Mouse (Mus musculus) heart, adult 11 months (tissue): ENCODE results near the gene Macf1.
"Not testable (repeated sequence)": the region's sequence is repeated elsewhere in the genome, so short reads cannot be mapped to it uniquely, and the experiment has no call there.

ENCODE experiments used
- DNase-seq: peaks from one replicate; pipeline ENCODE4 v3.0.0; 2022

Gene Macf1

DNA sequence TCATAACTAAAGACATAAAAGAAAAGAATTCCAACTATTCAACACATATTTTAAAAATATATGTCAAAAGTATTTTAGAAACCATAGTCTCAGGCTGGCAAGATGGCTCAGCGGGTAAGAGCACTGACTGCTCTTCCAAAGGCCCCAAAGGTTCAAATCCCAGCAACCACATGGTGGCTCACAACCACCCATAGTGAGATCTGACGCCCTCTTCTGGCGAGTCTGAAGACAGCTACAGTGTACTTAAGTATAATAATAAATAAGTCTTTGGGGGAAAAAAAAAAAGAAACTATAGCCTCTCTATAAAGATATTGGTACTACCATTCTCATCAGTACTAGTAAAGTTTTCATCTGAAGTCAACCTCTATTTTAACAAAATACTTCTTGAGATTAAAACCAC, 152.2 kb downstream of the Macf1 start:
- DNase-seq = peak; percentile 35

DNA sequence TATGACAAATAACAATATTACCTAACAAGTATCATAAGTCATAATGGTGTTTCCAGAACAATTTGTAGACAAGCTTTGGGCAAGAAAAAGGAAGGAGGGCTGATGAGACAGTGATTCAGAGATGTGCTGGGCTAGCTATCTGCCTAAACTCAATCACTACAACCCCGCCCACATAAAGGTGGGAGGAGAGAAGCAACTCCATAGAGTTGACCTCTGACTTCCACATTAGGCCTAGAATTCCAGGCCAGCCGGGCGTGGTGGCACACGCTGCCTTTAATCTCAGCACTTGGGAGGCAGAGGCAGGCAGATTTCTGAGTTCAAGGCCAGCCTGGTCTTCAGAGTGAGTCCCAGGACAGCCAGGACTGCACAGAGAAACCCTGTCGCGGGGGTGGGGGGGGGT, 153.2 kb downstream of the Macf1 start:
- DNase-seq = peak; percentile 72

DNA sequence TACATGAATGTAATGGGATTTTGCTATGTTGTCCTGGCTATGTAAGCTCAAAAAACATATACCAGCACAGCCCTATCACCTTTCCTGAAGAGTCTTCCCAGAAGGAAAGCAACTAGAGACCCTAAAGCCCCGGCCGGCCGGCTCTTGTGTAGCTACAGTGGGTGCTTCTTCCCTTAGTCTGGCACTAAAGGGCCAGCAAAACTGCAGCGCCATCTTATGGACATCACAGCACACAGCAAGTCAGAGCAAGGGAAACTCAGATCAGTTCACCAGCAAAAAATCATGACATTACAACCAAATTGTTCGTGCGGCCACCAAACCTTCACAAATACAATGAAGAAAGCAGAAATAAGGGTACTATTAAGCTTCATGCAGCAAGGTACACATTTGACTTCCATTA, 154.9 kb downstream of the Macf1 start:
- DNase-seq = peak; percentile 91

DNA sequence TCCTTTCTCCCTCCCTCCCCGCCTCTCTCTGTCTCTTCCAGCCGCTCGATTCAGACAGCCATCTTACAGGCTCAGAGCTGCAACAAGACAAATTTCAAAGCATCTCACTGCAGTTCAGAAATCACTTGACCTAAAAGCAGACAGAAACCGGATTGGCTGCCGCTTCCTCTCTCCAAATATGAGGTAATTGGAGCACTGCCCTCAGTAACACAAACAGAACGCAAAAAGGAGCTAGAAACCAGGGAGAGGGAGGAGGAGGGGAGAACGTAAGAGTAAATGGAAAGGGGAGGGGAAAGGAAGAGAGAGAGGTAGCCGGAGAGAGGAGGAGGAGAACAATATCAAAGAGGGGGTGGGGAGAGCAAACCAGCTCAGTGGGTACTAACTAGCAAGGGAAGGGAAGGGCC, 156.6 kb downstream of the Macf1 start:
- DNase-seq = peak; percentile 95

DNA sequence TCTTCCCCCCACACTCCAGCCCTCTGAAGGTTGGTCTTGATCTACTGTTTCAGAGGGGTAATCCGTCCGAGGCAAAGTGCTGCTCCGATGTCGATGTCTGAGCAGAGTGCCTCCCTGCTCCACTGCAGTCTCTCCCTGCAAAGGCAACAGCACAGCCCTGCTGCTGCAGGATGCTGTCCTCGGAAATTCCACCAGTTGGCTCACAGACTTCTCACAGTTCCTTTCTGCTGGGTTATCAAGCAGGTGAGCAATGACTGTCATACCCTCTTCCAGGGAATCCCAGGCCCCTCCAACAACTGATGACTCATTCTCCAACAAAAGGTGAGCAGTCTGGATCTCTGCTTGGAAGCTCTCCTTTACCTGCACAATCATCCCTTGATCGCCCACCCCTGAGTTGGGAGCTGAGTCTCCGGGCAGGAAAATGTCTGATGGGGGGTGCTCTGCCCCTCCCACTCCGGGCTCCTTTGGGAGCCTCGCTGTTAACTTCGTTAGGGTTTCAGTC, 157.3 kb downstream of the Macf1 start:
- DNase-seq = no peak

DNA sequence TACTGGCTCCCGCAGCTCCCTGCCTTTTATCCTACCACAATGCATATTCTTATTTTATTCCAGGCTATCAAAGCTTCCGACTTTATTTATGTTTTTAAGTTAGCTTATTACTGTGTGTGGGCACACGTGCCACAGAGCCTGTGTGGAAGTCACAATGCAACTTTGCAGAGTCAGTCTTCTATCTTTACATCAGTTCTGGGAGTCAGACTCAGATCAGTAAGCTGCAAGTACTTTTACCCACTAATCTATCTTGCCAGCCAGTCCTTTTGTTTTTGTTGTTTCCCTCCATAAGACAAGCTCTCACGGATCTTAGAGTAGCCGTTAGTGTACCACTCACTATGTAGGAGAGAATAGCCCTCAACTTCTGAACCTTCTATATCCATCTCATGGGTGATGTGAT, 159.4 kb downstream of the Macf1 start:
- DNase-seq = no peak

DNA sequence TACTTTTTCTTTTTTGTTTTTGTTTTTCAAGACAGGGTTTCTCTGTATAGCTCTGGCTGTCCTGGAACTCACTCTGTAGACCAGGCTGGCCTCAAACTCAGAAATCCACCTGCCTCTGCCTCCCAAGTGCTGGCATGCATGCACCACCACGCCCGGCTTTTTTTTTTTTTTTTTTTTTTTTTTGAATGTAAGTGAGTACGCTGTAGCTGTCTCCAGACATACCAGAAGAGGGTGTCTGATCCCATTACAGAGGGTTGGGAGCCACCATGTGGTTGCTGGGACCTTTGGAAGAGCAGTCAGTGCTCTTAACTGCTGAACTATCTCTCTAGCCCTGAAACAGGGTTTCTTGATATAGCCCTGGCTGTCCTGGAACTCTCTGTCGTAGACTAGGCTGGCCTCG, 164.0 kb downstream of the Macf1 start:
- not testable (repeated sequence) for DNase-seq

DNA sequence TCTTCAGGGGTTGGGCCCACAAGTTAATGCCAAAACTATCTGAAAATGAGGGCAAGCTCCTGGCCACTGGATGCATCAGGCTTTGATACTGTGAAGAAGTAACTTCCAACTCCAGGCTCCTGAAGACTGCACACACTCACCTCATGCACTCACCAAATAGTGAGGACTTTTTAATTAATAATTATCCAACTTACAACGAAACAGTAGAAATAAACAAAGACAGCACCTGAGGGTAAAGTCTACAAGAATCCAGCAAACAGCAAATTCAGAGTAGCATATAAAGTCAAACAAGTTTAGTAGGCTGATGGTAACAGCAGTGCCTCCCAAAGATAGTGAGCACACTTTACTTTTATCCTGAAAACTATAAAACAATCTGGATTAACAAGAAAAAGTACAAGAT, 168.5 kb downstream of the Macf1 start:
- no peak for DNase-seq

DNA sequence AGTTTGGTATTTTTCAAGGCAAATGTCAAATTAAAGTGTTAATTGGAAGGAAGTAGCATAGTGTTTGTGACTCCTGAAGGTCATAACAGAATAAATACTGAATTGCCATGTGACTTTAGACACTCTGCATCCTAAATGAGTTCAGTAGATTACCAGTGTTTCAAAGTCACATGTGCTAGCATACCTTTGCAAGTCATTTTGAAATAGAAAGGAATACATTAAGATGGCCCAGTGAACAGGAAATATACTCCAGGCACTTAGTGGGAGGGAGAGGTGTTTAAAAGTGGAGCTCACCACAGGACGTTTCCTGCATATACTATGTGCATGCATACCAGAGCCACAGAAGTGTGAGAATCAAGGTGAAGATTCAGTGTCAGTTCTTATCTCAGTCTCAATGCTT, 174.0 kb downstream of the Macf1 start:
- no peak for DNase-seq

DNA sequence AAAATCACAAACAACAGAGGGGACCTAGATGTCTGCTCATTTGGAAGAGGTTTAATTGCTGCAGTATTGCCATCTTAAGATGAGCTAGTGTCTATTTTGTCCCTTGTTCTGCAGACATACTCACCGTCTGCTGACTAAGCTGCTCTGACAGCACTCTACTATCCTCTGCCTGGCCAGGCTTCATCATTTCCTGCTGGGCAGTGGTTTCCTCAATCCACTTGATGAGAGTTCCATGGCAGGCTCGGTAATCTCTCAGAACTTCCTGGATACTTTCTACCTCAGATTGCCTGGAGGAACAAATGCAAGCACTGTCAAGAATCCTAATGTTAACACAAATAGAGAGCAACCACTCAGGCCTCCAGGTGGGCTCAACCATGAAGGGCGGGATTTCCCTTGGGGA, 195.1 kb downstream of the Macf1 start:
- DNase-seq = peak; percentile 93

DNA sequence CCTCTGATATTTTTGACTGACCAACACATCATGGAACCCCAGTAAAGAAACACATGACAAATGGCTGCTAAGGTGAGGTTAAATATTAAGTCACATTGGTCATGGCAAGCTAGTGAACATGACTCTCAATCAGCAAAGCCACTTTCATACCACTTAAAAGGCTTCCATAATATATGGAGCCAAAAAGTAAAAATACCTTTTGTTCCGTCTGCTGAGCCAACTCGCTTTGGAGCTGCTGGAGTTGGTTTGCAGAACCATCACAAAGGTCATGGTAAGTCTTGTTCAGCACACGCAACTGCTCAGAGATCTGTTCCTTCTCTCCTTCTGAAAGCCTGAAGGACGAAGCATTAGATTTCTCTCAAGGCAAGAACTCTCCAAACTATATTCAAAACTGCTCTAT, 204.2 kb downstream of the Macf1 start:
- DNase-seq = peak; percentile 90

DNA sequence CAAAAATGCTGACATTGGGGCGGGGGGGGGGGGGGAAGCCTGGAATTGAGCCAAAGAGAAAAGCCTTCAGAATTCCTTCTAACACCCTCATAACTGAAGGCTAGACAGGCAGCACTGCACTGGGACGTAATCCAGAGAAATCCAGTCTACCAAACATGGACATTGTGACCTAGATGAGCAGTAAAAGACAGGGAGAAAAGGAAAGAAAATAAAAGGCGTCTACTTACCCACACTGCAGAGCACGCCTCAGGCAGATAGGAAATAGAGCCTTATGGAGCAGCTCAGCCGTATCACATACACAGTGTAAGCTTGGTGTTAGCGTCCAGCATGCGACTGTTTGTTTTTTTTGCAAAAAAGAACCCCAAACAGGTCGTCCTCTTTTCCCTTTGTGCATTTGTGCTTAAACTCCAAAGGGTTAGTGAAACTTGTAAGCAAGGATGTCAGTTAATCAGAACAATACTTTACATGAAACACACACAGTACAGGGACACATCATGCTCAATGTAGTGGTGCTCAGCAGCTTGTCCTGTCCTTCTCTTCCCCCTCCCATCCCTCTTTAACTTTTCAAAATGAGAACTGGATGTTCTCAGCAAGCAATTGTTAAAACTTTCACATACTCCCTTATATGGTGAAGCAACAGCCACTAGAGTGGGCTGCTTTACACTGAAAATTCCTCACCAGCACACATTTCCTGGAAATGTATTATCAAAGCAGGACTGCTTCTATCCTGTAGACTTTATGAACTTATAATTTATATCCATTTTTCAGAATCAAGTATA, 205.3 kb downstream of the Macf1 start:
- peak; percentile 68 for DNase-seq

DNA sequence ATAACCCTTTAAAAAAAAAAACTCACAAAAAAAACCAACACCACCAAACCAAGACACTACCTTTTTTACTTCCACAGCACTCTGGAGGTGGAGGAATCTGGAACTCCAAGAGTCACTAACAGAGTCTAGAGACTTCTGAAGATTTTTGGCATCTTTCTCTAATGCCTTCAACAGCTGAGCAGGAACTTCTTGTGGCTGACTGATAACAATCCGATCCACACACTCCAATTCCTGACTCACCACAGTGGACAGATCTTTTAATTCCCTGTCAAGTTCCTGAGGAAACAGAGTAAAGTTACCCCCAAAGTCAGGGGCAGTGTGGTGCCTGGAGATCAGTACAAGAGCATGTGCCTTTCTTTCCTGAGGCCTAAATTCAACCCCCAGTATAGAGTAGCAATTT, 218.4 kb downstream of the Macf1 start:
- peak; percentile 94 for DNase-seq

DNA sequence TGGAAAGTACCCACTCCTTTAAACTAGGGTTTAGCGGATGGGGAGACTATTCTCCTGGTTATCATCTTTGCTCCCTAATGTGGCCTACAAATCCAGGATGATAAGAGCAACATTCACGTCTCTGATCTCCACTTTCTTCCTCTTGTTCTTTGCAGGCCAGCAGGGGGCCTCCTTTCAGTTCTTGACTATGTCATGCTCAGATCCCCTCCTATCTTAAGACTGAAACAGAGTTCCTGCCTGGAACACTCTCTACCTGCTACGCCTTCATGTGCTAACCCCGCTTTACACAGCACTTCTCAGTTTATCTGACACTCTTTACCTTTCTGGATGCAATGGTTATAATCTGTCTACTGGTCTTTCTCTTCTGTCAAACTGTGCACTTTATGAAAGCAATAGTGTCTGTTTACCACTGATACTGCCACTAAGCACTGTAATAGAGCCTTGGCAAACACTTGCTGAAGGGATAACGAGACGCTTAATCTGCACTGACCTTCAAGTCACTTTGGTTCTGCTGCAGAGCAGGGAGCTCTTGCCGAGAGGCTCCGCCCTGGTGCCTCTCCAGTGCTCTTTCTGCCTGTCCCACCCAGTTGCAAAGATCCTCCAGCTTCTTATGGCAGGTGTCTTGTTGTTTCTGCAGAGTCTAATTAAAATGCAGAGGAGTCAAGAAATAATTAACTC, 223.4 kb downstream of the Macf1 start:
- peak; percentile 81 for DNase-seq

DNA sequence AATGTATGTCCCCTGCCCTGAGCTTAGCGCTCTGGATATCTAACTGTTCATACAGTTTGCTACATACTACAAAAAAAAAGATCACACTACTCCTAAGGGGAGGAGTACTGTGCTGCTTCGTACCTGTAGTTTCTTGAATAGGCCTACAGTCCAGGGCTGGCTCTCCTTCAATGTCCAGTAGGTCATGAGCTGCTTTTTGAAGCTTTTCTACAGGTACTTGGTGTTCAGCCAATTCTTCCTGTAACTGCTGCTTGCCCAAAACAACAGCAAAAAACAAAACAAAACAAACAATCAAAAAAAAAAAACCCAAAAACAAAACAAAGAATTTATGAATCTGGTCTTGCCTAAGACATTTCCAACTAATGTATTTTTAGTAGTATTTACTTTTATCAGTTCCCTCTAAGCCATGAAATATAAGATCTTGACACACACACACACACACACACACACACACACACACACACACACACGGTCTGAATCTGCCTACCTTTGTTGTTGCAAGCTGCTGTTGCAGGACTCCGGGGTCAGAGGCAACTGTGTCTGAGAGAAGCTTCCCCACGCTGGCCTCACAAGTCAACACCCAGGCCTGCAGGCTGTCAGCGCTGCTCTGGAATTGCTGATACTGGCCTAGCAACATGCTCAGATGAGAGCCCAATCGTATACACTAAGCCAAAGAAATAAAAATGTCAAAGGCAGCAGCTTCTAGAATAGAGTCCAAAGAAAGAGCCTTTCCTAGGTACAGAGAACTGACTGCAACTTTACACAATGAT, 229.1 kb downstream of the Macf1 start:
- DNase-seq = peak; percentile 96

DNA sequence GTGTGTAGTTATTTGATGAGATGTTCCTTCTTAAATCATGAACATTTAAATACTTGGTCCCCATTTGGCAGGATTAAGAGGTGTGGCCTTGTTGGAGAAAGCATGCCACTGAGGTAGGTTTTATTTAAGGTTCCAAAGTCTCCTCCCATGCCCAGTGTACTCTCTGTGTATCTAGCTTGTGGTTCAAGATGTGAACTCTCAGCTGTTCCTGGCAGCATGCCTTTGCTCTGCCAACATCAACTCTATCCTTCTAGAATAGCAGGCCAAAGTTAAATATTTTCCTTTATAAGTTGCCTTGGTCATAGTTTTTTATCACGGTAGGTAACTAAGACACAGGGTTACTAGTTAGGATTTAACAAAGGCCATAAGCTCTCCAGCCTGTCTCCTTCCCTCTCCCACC, 230.4 kb downstream of the Macf1 start:
- DNase-seq = peak; percentile 87

DNA sequence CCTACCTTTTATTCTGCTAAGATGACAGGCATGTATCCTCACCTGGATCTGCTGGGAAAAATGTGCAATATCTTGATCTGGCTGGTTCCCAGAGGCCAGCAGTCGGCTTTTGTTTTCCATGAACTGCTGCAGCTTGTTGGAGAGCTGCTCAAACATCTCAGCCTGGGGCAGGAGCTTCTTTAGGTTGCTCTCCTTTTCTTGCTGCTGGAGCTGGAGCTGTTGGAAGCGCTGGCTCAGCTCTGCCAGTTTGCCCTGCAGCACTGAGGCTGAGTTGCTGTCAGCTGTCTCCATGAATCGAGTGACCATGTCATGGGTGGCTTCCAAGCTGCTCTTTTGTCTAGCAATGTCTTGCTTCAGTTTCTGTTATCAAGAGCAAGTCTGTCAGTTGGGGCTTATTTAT, 232.2 kb downstream of the Macf1 start:
- peak; percentile 68 for DNase-seq

DNA sequence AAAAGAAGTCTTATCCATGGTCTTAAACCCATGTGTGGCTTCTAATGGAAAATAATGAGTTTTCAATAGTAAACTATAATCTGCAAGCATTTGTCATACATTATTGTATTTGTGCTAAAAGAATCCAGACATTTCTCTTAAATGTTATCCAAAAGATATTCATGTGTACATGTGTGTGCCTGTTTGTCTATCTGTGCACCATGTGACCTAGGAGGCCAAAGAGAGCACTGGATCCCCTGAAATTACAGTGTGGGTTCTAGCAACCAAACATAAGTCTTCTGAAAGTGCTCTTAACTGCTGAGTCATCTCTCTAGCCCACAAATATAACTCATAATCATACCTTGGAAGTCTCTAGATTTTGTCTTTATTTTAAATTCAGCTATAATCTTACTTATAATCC, 234.9 kb downstream of the Macf1 start:
- DNase-seq = no peak

DNA sequence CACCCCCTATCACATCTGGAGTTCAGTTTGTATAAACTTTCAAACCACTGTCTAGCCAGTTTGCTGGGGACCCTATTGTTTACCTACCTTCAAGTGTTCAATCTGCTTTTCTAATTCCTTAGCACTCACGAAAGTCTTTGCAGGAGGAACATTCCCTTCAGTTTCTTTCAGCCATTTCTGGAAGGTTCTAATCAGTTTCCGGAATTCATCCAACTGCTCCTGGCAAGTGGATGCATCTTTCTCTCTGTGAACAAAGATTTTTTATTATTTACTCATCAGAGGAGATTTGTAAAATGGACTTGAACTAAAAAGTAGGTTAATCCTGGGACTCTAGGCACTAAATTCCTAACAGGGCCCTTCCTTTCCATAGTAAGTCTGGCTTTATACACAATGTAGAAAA, 236.1 kb downstream of the Macf1 start:
- peak; percentile 70 for DNase-seq

DNA sequence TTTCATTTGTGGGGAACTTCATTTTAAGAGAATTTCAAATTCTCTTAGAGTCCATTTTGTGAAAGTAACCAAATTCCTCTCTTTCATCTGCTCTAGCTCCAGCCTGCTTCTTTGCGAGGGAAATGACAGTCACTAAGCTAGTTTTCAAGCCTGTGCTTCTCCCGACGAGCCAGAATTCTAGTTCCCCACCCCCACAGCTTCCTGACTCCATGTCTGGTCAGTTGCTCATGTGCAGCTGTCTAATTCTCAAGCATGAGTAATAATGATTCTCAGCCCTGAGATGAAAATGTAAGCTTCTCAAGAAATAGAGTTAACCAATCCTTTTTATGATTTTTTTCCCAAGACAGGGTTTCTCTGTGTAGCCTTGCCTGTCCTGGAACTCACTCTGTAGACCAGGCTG, 236.9 kb downstream of the Macf1 start:
- DNase-seq = peak; percentile 92

DNA sequence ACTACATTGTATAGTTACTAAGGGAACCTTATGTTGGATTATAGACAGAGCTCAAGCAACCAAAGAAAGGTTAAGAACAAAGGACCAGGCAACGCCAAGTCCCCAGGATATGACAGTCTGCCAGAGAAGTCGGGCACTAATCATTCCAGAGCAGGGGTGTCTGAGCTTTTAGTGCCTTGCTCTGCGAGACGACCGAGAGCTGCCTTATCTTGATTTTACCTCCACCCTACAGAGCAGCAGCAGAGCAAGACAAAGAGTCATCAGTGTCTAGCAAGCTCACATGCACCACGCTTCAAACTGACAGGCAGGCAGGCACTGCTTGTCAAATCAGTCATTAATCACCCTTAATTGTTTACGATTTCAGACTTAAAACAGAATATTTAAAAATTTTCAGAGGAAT, 237.4 kb downstream of the Macf1 start:
- DNase-seq = peak; percentile 91

DNA sequence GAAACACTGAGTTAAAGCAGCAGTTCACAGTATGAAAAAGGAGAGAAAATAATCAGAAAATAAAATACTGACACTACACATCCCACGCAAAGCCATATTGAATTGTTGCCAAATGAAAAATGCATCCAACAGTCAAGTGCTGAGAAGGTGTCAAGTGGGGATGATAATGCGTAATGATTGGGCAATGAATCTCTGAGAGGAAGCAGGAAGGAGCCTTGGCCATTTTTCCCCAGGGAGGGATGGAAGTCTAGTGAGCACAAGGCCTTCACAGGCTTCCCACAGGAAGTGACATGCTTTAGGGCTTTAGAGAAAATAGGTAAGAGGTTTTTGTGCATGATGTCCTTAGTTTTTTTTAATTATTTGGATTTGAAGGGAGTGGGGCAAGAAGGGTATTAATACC, 237.9 kb downstream of the Macf1 start:
- DNase-seq = peak; percentile 97

DNA sequence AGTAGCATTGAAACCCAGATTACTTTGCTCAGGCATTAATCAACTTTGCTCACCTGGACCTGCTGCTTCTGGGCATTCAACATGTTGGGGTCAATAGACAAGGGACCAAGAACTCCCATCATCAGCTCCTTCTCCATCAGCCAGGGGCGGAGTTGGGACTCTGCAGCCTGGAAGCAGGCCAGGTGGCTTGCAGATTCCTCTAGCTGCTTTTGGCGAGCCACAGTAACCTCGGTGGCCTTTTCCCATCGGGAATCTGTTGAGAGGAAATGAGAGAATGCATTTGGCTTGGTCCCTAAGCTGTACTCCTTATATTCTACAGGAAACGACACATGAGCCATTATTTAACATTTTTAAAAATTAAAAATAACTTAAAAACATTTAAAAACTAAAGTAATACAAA, 245.7 kb downstream of the Macf1 start:
- peak; percentile 99 for DNase-seq

DNA sequence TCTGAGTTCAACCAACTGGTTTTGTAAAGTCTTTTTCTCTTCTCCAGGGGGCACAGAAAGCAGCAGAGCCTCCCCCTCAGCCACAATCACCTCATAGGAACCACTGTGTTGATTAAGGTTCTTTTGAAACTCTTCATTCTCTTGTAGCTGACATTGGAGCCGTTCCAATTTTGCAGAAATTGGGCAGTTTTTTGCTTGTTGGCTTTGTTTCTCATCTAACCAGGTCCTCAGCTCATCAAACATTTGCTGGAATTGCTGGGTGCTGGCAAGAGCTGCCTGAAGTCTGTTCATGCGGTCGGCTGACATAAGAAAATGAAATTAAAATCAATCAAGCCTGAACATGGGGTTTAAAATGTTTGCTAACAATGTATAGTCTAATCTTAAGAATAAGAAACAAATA, 251.0 kb downstream of the Macf1 start:
- DNase-seq = peak; percentile 78
